Mouse (Mus musculus) bone marrow macrophage, adult 2 months (primary cell): Measurements from ENCODE around the gene Tbxas1.

Experiments used
- CTCF ChIP-seq: IDR thresholded peaks from 2 replicates; pipeline ENCODE4 v1.5.1; 2012; ENCODE audit warnings: low read depth, mild to moderate bottlenecking, low read length, moderate library complexity
- POLR2A ChIP-seq: IDR thresholded peaks from 2 replicates; pipeline ENCODE4 v1.6.1; 2012; ENCODE audit warnings: mild to moderate bottlenecking, low read depth, low read length, borderline replicate concordance

GRCm38 (mm10) chr6:38900073-38900472 is 24.9 kb downstream of the Tbxas1 start:
- TF ChIP-seq POLR2A (no peak), CTCF (no peak)
